Mouse (Mus musculus): Measurements from ENCODE around the gene Tmeff2. TPM values are rescaled to one million over a fixed set of nuclear protein-coding genes. Genes with fewer than 3 reads are reported as not detected.

The Tmeff2 gene
- polyA plus RNA-seq, 1 experiment from 2014 or later, result 3.4 TPM

DNA sequence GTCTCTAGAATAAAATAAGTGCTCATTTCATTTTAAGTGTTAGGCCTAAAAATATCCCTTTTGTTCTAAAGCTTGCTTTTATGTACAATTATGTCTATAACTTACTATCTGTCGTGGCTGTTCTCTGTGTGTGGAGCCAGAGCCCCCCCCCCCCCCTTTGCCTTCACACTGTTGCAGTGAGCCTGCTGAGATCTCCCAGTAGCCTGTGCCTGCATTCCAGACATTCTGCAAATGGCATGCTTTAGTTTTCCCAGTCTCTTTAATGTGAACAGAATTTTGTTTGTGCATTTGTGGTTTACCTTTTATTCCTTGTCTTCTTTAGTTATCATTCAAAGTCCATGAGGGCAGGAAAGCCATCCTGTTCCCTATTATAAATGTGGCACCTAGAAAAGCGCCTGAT, 251.6 kb downstream of the Tmeff2 start:
- no peak for ATAC-seq (ENCODE audit: borderline replicate concordance, extremely low read depth, low FRiP score, low TSS enrichment)
- H3K27ac ChIP-seq, result no peak overlapping the region
- no peaks in the 10 kb centered on the region for H3K27me3 ChIP-seq
- H3K9ac ChIP-seq, result no peak overlapping the region
- no peaks in the 10 kb centered on the region for H3K9me3 ChIP-seq
- H3K4me2 ChIP-seq, result no peak overlapping the region
- no peaks in the 10 kb centered on the region for H3K36me3 ChIP-seq
- H3K4me3 ChIP-seq, result no peak overlapping the region
- H3K4me1 ChIP-seq, result peaks cover 12% of the 10 kb centered on the region; the same call in 1 of the 2 replicates
- WGBS, result 41% methylated on average over 2 of the region's 2 CpGs

DNA sequence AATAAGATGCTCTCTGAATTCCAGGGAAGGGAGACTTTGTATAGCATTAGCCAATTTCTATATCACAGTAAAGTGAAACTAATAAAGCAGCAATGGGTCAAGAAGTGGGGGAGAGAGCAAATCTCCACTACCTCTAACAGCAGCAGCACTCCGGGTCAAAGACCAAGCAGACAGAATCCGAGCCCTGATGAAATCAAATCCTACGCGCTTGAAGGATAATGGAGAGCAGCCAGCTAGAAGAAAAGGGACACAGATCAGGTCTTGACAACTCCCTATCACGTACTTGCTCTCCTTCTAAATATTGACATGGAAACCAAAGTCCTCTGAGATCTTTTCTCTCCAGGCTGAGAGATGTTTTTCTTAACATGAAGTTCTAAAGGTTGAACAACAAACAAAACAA, 252.4 kb downstream of the Tmeff2 start:
- Histone ChIP-seq H3K9ac (no peak overlapping the region), H3K36me3 (no peaks in the 10 kb centered on the region), H3K4me2 (no peak overlapping the region), H3K27ac (no peak overlapping the region), H3K4me1 (peaks cover 12% of the 10 kb centered on the region; the same call in 1 of the 2 replicates), H3K4me3 (no peak overlapping the region), H3K27me3 (no peaks in the 10 kb centered on the region), H3K9me3 (no peaks in the 10 kb centered on the region)
- 36% methylated on average over 5 of the region's 5 CpGs for WGBS
- ATAC-seq (ENCODE audit: borderline replicate concordance, extremely low read depth, low FRiP score, low TSS enrichment), result no peak

DNA sequence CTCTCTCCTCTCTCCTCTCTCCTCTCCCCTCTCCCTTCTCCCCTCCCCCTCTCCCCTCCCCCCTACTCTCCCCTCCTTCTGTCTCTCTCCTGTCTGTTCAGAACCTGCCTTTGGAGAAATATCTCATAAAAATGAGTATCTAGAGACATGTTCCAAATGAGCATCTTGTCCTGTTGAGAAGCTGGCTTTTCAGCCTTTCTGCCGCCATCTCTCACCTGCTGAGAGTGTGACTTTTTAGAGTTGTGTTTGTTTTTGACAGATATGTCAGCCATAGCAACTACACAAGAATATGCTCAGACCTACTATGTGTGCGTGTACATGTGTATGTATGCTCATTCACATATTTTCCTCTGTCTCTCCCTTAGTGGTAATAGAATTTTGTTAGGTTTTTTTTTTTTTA, 283.8 kb downstream of the Tmeff2 start:
- no peak overlapping the region for H3K4me2 ChIP-seq
- no peak overlapping the region for H3K4me3 ChIP-seq
- H3K27ac ChIP-seq, result no peak overlapping the region
- no peak for ATAC-seq (ENCODE audit: borderline replicate concordance, extremely low read depth, low FRiP score, low TSS enrichment)
- no peaks in the 10 kb centered on the region for H3K36me3 ChIP-seq
- WGBS, result 83% methylated on average over 2 of the region's 2 CpGs
- no peak overlapping the region for H3K9ac ChIP-seq
- H3K27me3 ChIP-seq, result no peaks in the 10 kb centered on the region
- H3K9me3 ChIP-seq, result no peaks in the 10 kb centered on the region
- H3K4me1 ChIP-seq, result peaks cover 15% of the 10 kb centered on the region

DNA sequence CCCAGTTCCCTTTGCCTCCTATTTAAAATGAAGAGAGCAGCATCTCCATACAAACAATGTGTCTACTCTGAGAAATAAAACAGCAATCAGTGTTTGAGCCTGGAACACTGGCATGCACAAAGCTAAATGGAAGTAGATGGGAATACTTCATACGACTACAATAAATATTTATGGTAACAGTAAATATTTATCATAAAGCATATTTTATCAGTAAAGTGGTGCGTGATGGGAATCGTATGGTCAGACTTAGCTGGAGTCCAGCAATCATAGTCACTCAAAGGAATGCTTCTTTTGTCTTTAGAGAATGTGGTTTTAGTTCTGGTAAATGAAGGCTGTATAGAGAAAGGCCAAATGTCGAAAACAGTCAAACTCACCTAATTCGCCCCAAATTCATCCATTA, 288.6 kb downstream of the Tmeff2 start:
- ATAC-seq (ENCODE audit: borderline replicate concordance, extremely low read depth, low FRiP score, low TSS enrichment), result peak; percentile 87; the same call in 1 of the 2 replicates
- Histone ChIP-seq H3K9ac (no peak overlapping the region), H3K27me3 (no peaks in the 10 kb centered on the region), H3K36me3 (no peaks in the 10 kb centered on the region), H3K4me2 (no peak overlapping the region), H3K4me1 (peaks cover 33% of the 10 kb centered on the region), H3K9me3 (no peaks in the 10 kb centered on the region), H3K27ac (peak overlapping the region; percentile 65), H3K4me3 (no peak overlapping the region)
- WGBS, result 57% methylated on average over 5 of the region's 5 CpGs

DNA sequence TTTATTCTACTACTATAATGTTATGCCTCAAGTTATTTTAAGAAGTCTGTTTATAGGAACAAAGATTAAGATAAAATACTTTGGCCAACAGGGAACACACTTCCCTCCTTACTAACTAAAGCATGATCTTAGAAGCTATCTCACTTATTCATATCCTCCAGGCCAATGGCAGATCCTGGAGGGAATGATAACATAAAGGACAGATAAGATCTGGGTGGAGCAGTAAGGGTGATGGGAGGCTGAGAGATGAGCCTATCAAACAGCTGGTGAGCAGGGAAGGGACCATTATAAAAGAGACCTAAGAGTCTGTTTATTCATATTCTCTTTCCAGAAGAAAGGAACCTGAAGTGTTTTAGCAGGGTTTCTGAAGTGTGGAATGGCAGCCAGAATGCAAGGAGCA, 290.8 kb downstream of the Tmeff2 start:
- no peak overlapping the region for H3K9ac ChIP-seq
- no peaks in the 10 kb centered on the region for H3K27me3 ChIP-seq
- no peaks in the 10 kb centered on the region for H3K36me3 ChIP-seq
- H3K4me1 ChIP-seq, result peaks cover 33% of the 10 kb centered on the region
- no peaks in the 10 kb centered on the region for H3K9me3 ChIP-seq
- no peak overlapping the region for H3K4me3 ChIP-seq
- ATAC-seq (ENCODE audit: borderline replicate concordance, extremely low read depth, low FRiP score, low TSS enrichment), result no peak
- H3K27ac ChIP-seq, result no peak overlapping the region; the same call in 1 of the 2 replicates
- H3K4me2 ChIP-seq, result no peak overlapping the region

DNA sequence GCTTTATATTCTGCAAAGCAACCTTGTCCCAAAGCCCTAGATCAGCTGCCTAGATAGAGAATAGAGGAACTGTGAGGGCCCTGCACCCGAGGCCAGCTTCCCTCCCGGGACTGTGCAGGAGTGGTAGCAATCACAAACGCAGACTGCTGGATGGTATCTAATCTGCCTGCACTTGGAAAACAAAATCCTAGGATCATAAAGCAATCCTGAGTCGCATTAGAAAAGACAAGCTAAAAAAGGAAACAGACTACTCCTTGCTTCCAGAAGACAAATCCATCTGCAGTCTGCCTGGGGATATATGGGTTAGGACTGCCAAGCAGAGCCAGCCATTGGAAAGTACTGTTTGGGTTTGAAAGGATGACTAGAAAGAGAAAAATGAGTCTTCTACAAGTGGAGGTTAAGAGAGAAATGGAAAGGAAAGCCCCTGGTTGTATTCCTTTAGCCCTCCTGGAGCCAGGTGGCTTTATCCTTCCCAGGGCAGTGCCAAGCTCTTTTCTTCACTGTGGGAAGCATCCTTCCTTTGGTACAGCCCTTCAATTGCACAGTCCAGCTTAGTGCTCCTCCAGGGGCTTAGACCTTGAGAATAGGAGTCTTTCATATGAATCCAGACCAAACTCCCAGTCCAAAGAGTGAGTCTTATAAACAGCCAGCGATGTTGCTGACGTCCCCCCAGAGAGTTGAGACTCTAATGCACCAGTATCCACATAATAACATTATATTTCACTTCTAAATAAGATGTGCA, 291.6 kb downstream of the Tmeff2 start:
- no peak overlapping the region for H3K9ac ChIP-seq
- no peaks in the 10 kb centered on the region for H3K9me3 ChIP-seq
- H3K4me3 ChIP-seq, result no peak overlapping the region
- peaks cover 33% of the 10 kb centered on the region for H3K4me1 ChIP-seq
- WGBS, result 48% methylated on average over 6 of the region's 6 CpGs
- no peak overlapping the region for H3K4me2 ChIP-seq
- H3K27me3 ChIP-seq, result no peaks in the 10 kb centered on the region
- H3K36me3 ChIP-seq, result no peaks in the 10 kb centered on the region
- no peak for ATAC-seq (ENCODE audit: borderline replicate concordance, extremely low read depth, low FRiP score, low TSS enrichment)
- H3K27ac ChIP-seq, result no peak overlapping the region; the same call in none of the 2 replicates

DNA sequence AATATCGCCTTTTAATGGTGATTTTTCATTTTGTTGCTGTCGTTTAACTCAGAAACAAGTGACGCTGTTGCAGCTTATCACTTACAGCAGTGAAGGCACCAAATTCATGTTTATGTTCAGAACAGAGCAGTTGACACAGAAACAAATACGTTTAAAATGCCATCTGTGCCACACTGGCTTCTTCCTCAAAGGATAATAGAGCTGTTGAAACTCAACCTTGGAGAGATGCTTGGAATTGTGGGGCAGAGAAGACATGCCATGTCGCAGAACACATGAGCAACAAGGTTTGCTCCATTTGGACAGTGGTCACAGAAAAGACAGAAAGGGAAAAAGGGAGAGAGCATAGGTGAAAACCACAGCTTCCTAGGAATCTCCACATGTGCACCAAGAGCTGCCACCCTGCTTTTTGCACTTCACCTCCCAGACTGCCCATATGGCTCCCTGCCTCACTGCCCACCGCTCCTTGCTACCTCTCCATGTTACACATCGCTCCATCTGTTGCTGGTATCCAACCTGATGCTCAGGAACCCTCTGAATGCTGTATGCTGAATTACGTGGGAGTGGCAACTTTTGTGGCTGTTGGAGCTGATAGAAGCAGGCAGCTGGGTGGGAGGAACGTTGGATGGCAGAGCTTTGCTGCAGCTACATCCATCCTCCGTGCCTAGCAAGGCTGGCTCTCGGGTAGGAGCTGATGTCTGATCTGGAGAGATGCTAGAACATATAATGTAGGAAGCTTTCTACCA, 298.8 kb downstream of the Tmeff2 start:
- Histone ChIP-seq H3K4me1 (no peaks in the 10 kb centered on the region; the same call in 1 of the 2 replicates), H3K4me3 (no peak overlapping the region), H3K27me3 (no peaks in the 10 kb centered on the region), H3K9ac (no peak overlapping the region), H3K4me2 (no peak overlapping the region), H3K9me3 (no peaks in the 10 kb centered on the region), H3K27ac (no peak overlapping the region), H3K36me3 (no peaks in the 10 kb centered on the region)
- ATAC-seq (ENCODE audit: borderline replicate concordance, extremely low read depth, low FRiP score, low TSS enrichment), result no peak
- 78% methylated on average over 11 of the region's 11 CpGs for WGBS

DNA sequence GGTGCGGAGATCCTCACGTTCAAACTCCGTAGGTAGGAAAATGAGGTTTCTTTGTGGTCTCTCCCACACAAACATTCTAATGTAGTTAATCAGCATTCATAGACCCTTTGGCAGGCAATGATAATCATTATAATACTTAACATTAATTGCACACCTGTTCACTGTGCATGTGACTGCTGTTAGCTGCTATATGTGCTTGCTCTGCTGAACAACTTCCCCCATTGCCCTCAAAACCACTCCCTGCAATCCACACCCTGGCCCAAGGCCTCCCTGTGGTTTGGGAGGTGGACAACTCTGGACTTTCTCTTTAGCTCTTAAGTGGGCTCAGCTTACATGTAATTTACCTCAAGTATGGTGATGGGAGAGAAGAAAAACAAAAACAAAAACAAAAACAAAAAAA, 299.5 kb downstream of the Tmeff2 start:
- WGBS, result 96% methylated on average over 3 of the region's 3 CpGs
- no peak for ATAC-seq (ENCODE audit: borderline replicate concordance, extremely low read depth, low FRiP score, low TSS enrichment)
- no peaks in the 10 kb centered on the region for H3K36me3 ChIP-seq
- no peaks in the 10 kb centered on the region for H3K27me3 ChIP-seq
- H3K4me1 ChIP-seq, result no peaks in the 10 kb centered on the region; the same call in 1 of the 2 replicates
- no peaks in the 10 kb centered on the region for H3K9me3 ChIP-seq
- H3K4me3 ChIP-seq, result no peak overlapping the region
- no peak overlapping the region for H3K4me2 ChIP-seq
- no peak overlapping the region for H3K27ac ChIP-seq
- H3K9ac ChIP-seq, result no peak overlapping the region

DNA sequence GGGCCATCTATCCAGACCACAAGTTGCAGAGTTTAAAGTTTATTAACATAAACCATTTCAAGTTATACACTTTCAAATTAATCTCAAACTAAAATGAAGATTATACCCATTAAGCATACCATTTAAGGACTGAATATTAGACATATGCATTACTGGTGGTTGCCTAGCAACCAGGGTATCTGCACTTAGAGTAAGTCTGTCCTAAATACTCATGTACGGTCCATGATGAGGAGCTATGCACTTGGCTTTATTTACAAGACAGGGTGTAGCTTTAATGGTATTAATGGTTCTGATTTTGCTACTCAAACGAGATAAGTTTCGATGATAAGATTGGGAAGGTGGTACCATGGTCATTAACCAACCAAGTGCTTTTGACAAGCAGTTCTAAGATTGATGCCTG, 315.2 kb downstream of the Tmeff2 start:
- Histone ChIP-seq H3K27me3 (no peaks in the 10 kb centered on the region), H3K4me3 (no peak overlapping the region), H3K4me1 (no peaks in the 10 kb centered on the region), H3K9me3 (no peaks in the 10 kb centered on the region), H3K36me3 (no peaks in the 10 kb centered on the region), H3K27ac (no peak overlapping the region), H3K9ac (no peak overlapping the region), H3K4me2 (no peak overlapping the region)
- ATAC-seq (ENCODE audit: borderline replicate concordance, extremely low read depth, low FRiP score, low TSS enrichment), result no peak
- WGBS, result 72% methylated on average over 3 of the region's 3 CpGs

DNA sequence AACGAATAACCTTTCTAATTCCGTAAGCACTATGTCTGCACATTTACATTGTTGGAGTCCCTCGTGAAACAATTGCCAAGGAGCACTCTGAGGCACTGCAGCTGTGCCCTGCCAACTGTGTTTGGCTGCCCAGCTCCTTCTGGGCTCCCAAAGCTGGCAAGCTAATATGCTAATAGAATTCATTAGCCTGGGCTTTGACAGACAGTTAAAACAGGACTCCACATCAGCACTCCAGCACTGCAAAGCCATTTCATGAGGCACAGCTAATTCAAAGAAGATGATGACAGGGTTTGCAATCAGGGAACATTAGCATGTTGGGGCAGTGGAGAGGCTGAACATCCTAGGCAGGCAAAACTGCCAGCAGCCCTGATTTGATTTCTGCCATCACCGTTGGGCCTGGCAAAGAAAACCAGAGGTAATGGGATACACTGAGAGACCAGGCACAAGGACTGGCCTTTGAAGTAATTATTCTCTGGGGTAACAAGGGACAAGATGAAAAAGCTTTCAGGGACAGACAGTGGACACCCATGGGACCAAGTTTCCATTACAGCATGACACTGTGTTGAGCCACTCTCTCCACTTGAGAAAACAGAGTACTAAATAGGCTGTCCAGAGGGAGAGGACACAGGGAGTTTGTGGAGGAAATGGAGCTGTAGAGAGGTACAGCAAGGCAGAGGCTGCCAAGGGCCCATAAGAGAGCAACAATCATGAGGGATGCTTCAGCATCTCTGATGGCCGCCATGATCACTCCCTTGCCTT, 316.0 kb downstream of the Tmeff2 start:
- Histone ChIP-seq H3K27ac (no peak overlapping the region), H3K4me1 (no peaks in the 10 kb centered on the region), H3K36me3 (no peaks in the 10 kb centered on the region), H3K4me3 (no peak overlapping the region), H3K27me3 (no peaks in the 10 kb centered on the region), H3K9me3 (no peaks in the 10 kb centered on the region), H3K9ac (no peak overlapping the region), H3K4me2 (no peak overlapping the region)
- 71% methylated on average over 5 of the region's 5 CpGs for WGBS
- ATAC-seq (ENCODE audit: borderline replicate concordance, extremely low read depth, low FRiP score, low TSS enrichment), result no peak

DNA sequence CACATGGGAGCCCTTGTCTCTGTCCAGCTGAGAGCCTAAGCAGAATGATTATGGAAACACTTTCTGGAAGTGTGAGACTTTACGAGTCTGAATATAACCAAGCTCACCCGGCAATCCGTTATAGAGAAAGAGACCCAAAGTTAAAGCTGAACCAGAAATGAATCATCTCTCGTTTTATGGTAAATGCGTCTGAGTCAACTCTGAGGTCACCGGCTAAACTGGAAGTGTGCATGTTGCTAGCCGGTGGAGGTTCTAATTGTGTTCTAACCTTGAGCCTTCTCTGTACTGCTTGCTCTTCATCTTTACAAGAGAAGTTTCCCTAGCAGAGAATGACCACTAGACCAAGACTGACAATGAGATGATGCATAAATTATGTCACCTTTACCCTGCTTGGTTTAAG, 316.8 kb downstream of the Tmeff2 start:
- Histone ChIP-seq H3K27me3 (no peaks in the 10 kb centered on the region), H3K4me2 (no peak overlapping the region), H3K4me1 (no peaks in the 10 kb centered on the region), H3K9ac (no peak overlapping the region), H3K4me3 (no peak overlapping the region), H3K9me3 (no peaks in the 10 kb centered on the region), H3K36me3 (no peaks in the 10 kb centered on the region), H3K27ac (no peak overlapping the region)
- ATAC-seq (ENCODE audit: borderline replicate concordance, extremely low read depth, low FRiP score, low TSS enrichment), result no peak
- 90% methylated on average over 7 of the region's 7 CpGs for WGBS

DNA sequence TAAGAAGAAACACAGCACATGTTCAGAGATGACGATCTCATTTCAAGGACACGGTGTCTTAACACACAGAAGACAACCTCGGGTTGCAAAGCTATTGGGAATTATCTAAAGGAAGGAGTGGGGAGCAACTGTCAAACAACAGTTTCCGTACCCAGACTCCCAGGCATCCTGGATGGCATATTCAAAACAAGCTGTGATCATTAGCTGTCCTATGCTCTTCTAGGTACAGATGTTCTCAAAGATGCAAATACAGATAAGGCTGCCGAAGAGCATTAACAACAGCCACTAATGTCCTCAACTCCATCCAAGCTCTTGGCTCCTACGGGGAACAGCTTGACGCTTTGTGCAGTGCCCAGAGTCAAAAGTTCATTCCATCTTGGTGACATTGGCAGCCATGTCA, 324.7 kb downstream of the Tmeff2 start:
- Histone ChIP-seq H3K4me3 (no peak overlapping the region), H3K9me3 (no peaks in the 10 kb centered on the region), H3K27me3 (no peaks in the 10 kb centered on the region), H3K9ac (no peak overlapping the region), H3K4me1 (no peaks in the 10 kb centered on the region), H3K4me2 (no peak overlapping the region), H3K27ac (no peak overlapping the region), H3K36me3 (no peaks in the 10 kb centered on the region)
- no peak for ATAC-seq (ENCODE audit: borderline replicate concordance, extremely low read depth, low FRiP score, low TSS enrichment)
- WGBS, result 49% methylated on average over 7 of the region's 7 CpGs

Data from lung, embryonic 15.5 days (tissue).